Mouse (Mus musculus): ENCODE data around the gene Rplp2. TPM values are rescaled to one million over a fixed set of nuclear protein-coding genes. Genes with fewer than 3 reads are reported as not detected.

Gene Rplp2
- polyA plus RNA-seq (2017; shearing (Covaris generic)) = 1,938 TPM

GRCm38 (mm10) chr7:141447110-141447991, at the start of gene Rplp2:
TSS of gene Rplp2 (plus strand) at chr7:141447370.

DNA sequence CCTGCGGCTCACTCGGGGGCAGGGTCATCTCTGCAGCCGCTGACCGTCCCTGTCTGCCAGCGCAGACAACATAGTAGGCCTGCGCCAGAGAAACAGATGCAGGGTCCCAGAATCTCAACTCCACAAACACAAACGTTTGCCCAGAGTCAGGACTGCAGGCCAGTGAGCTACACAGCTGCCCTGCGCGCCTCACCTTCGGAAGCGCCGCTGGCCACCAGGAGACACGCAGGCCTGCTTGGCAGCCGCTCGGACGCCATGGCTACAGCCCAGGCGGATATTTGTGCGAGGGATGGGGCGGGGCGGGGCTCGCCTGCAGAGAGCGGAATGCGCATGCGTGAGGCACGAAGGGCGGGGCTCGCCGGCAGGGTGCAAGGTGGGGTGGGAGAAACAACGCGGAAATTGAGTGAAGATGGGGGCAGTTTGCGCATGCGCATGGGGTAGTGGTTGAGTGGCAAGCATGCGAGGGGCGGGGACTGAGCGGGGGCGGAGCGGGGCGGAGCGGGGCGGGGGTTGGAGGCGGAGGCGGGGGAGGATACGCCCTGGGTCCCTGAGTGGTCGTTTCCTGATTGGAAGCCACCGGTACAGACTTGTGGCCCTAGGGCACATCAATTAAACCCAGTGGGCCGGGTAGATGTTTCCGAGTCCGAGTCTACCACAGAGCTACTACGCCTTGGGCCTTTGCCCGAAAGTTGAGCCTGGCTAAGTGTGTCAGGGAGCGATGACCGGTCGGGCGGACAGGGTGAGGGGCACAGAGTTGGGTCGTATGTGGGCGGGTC, 33.2 kb upstream of the Rplp2 start, which contains the start of gene Gatd1:
Gene Gatd1, minus strand, starts transcription at position 328 of the 776 bp plus-strand sequence.

GRCm38 (mm10) chr7:141429310-141429709, 17.9 kb upstream of the Rplp2 start, which contains the start of gene Cend1:
TSS of gene Cend1 (minus strand) at chr7:141429491.

DNA sequence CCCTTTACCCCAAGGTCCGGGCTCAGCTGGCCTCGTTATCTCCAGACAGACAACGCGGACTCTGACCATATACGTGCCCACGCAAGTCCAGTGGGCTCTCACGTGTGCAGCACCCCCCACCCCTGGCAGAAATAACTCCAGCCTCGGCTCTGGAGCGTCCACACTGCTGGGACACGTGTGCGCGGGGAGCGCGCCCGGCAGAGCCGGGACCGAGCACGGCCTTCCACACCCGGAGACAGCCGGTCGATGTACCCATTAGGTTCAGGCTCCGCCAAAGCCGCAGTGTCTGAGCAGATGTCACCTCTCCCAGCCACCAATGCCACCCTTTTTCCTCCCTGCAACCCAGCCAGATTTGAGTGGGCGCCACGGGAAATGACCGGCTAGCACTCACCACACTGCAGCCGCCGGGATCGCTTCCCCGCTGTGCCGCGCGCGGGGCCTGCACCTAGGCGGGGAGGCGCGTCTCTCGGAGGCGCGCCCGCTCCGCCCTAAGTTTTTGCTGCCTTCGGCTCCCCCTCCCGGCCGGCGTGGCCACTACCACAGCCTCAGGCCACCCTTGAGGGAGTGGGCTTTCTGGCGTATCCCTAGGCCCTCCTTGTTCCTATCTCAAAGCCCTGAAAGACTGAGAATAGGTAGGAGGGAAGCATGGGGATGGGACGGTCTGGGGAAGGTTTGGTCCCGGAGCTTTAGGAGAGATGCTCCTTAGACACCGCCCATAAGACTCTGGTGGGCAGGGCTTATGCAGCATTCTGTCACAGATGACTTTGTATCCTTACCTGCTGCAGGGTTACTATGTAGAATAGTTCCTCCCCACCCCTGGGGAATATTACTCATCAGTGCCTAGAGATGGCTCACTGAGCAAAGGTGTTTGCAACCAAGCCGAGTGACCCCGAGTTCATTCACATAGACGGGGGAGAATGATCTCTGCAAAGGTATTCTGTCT, 9.7 kb upstream of the Rplp2 start, which contains the start of gene Slc25a22:
Gene Slc25a22, minus strand, starts transcription at position 715 of the 943 bp plus-strand sequence.

DNA sequence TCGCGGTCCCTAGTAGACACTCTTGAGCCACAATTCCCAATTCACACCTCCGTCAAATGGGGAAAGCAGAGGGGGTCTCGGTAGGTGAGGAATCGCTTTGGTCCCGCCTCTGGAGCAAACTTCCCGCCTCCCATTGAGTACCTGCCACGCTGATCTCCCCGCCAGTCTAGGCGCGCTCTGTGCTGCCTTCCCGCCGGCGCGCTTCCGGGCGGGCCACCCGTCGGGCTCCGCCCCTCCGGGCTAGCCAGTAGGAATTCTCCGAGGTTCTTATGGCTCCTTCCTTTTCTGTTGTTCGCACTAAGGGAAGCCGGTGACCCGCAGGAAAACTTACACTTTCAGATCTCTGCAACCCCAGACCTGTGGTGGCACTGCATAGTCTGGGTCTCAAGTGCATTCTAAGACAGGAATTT, 3.3 kb upstream of the Rplp2 start, which contains the start of gene Pidd1:
Gene Pidd1, minus strand, starts transcription at position 198 of the 410 bp plus-strand sequence.

GRCm38 (mm10) chr7:141454967-141455551, 7.9 kb downstream of the Rplp2 start, which contains the start of gene Pnpla2:
TSS of gene Pnpla2 (plus strand) at chr7:141455198.

DNA sequence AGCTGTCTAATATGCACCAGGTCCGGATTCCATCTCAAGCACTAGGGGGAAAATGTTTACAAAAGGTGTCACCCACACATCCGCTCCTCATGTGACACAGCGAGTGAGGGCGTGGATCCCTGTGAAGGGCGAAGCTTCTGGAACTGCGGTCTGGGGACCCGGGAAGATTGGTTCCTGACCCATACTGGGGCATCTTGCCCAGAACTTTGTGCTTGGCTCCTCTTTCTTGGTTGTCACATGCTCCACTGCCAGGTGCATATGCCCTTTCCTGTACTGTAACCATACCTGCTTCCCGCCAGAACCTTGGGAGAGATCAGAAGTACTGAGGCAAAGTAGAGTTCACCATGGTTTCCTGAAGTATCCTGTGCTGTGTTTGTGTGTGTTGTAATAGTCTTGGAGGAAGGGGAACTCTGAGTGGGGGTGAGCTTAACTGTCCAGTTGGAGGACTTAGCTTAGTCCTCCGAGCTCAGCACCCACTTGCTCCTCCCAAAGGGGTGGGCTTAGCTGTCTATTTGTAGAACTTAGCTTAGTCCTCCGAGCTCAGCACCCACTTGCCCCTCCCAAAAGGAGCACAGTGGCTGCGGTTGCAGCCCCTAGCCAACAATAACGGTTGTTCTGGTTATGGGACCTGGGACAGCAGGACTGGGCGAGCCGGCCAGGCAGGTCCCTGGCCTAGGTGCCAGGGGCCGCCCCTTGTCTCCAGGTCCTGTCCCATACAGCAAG, 13.4 kb downstream of the Rplp2 start, which contains the start of gene Cracr2b:
Gene Cracr2b, plus strand, starts transcription at position 704 of the 723 bp plus-strand sequence.

DNA sequence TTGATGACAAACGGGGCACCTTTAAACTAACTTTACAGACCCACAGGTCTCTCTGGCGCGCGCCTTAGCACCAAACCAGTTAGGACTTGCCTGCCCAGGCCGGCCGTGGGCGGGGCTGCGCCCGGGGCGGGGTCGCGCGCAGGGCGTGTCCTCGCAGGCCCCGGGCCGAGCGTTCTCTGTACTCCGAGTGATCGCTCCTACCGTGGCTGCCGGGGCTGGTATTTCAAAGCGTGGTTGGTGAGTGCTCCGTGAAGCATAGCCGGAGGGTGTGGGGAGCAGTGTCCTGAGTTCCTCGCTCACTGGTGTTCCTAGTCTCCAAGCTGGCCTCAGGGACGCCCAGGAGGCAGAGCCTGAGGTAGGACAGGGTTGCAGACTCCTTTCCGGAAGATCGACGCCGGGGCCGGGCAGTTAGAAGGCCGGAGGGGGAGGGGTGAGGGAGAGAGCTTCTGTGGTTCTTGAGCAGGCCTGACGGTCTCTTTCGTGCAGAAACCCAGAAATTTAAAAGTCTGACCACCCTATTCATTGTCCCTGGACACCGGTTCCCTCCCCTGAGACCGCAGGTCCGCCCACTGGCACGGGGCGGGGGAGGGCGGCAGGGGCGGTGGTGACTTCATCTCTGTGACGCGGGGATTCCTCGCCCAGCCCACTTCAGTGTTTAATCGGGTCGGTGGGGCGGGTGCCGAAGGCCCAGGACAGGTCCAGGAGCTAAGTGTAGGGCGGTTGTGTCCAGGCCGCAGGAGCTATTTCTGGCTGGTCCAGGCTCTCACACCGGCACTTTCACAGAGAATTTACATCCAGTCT, 20.3 kb downstream of the Rplp2 start, which contains the start of gene Cd151:
Gene Cd151, plus strand, starts transcription at position 163 of the 801 bp plus-strand sequence.

GRCm38 (mm10) chr7:141475011-141475804, 28.0 kb downstream of the Rplp2 start, which contains the start of the genes Polr2l and Tspan4:
TSS of gene Polr2l (minus strand) at chr7:141475132.
TSS of gene Tspan4 (plus strand) at chr7:141475240.

Other genes with a start within 250 kb of the Rplp2 start
- gene Lmntd2, start 233.3 kb upstream of the Rplp2 start, polyA plus RNA-seq (2017; shearing (Covaris generic)) = 14.3 TPM
- gene Rassf7, start 231.5 kb upstream of the Rplp2 start, polyA plus RNA-seq (2017; shearing (Covaris generic)) = 22.1 TPM
- 130 TPM for gene Phrf1, start 218.6 kb upstream of the Rplp2 start, polyA plus RNA-seq (2017; shearing (Covaris generic))
- gene Irf7, start 180.9 kb upstream of the Rplp2 start, polyA plus RNA-seq (2017; shearing (Covaris generic)) = 110 TPM
- gene Cdhr5, start 170.6 kb upstream of the Rplp2 start, polyA plus RNA-seq (2017; shearing (Covaris generic)) = not detected
- gene Sct, start 168.2 kb upstream of the Rplp2 start, polyA plus RNA-seq (2017; shearing (Covaris generic)) = not detected
- gene Drd4, start 155.4 kb upstream of the Rplp2 start, polyA plus RNA-seq (2017; shearing (Covaris generic)) = not detected
- gene Deaf1, start 119.7 kb upstream of the Rplp2 start, polyA plus RNA-seq (2017; shearing (Covaris generic)) = 14.8 TPM
- 37.9 TPM for gene Tmem80, start 119.6 kb upstream of the Rplp2 start, polyA plus RNA-seq (2017; shearing (Covaris generic))
- not detected for gene Eps8l2, start 108.5 kb upstream of the Rplp2 start, polyA plus RNA-seq (2017; shearing (Covaris generic))
- gene Taldo1, start 55.2 kb upstream of the Rplp2 start, polyA plus RNA-seq (2017; shearing (Covaris generic)) = 364 TPM
- 82.8 TPM for gene Gatd1, start 33.2 kb upstream of the Rplp2 start, polyA plus RNA-seq (2017; shearing (Covaris generic))
- gene Cend1, start 17.9 kb upstream of the Rplp2 start, polyA plus RNA-seq (2017; shearing (Covaris generic)) = 0.38 TPM
- 75.3 TPM for gene Slc25a22, start 9.5 kb upstream of the Rplp2 start, polyA plus RNA-seq (2017; shearing (Covaris generic))
- 10.2 TPM for gene Pidd1, start 3.3 kb upstream of the Rplp2 start, polyA plus RNA-seq (2017; shearing (Covaris generic))
- 87.0 TPM for gene Pnpla2, start 7.8 kb downstream of the Rplp2 start, polyA plus RNA-seq (2017; shearing (Covaris generic))
- gene Cracr2b, start 13.7 kb downstream of the Rplp2 start, polyA plus RNA-seq (2017; shearing (Covaris generic)) = 0.62 TPM
- 7.4 TPM for gene Cd151, start 20.0 kb downstream of the Rplp2 start, polyA plus RNA-seq (2017; shearing (Covaris generic))
- gene Polr2l, start 27.8 kb downstream of the Rplp2 start, polyA plus RNA-seq (2017; shearing (Covaris generic)) = 30.8 TPM
- 3.1 TPM for gene Tspan4, start 27.9 kb downstream of the Rplp2 start, polyA plus RNA-seq (2017; shearing (Covaris generic))
- gene Chid1, start 92.5 kb downstream of the Rplp2 start, polyA plus RNA-seq (2017; shearing (Covaris generic)) = 28.2 TPM
- gene Ap2a2, start 114.8 kb downstream of the Rplp2 start, polyA plus RNA-seq (2017; shearing (Covaris generic)) = 21.7 TPM
- 0.09 TPM for gene Muc6, start 207.9 kb downstream of the Rplp2 start, polyA plus RNA-seq (2017; shearing (Covaris generic))
- 0.32 TPM for gene Muc2, start 243.0 kb downstream of the Rplp2 start, polyA plus RNA-seq (2017; shearing (Covaris generic))